Mouse (Mus musculus): Measurements from ENCODE around the gene Toe1.

DNA sequence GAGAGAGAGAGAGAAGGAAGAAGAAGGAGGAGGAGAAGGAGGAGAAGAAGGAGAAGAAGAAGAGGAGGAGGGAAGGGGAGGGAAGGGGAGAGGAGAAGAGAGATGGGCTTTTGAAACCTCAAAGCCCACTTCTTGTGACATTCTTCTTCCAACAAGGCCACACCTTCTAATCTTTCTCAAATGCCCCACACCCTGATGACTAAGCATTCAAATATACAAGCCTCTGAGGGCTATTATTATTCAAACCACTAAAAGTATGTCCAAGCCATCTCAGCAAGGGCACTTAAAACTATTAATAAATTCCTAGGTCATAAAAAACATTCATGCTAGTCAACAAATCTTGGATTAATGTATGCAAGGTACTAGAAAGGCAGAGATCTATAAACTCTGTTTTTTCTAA lies 38.4 kb downstream of the Toe1 start:
- TF ChIP-seq POLR2A (IDR thresholded peaks at IDR 0.05; ENCODE audit: insufficient read depth, low read depth, low read length) (no peak), EP300 (IDR thresholded peaks at IDR 0.05; ENCODE audit: insufficient read depth, low read depth, low read length) (no peak), CTCF (IDR thresholded peaks at IDR 0.05) (no peak)

Measured in heart, adult 2 months (tissue).